Mouse (Mus musculus) MEL (cell line): ENCODE data around the gene Cacna1g.

Experiments used
- EP300 ChIP-seq, 2 experiments: IDR thresholded peaks; 2 replicates each; pipeline ENCODE4 v1.6.1; 2011; ENCODE audit warnings: improper control_type of control experiment in 2 of 2, low read length in 2 of 2, low read depth in 1 of 2, mild to moderate bottlenecking in 1 of 2
- HCFC1 ChIP-seq: IDR thresholded peaks from 2 replicates; pipeline ENCODE4 v1.6.1; 2012; ENCODE audit warnings: low read depth, mild to moderate bottlenecking, inconsistent platforms, low read length, improper control_type of control experiment, moderate library complexity
- POLR2AphosphoS2 ChIP-seq: IDR thresholded peaks from 2 replicates; pipeline ENCODE4 v1.6.1; 2011; ENCODE audit warnings: low read length, improper control_type of control experiment
- TAL1 ChIP-seq: IDR thresholded peaks from 2 replicates; pipeline ENCODE4 v1.6.1; 2012; ENCODE audit warnings: mild to moderate bottlenecking, inconsistent platforms, low read length, moderate library complexity, mixed read lengths

DNA sequence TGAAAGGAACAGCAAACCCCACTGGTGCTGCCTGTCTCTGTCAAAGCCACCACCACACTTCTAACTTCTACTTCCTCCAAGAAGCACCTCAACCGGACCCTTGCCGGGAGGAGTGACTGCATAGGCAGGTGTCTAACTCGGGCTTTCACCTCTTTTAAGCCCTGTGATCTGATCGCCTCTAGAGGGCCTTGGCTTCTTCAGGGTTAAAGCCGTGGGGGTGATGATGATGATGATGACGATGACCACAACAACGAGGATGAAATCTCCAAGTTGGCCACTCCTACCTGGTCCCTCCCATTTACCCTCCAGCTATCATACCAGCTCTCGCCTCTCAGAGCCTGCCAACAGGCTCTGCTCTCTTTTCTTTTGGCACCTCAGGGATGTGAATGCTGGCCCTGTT lies 94.3 kb downstream of the Cacna1g start:
- no peak for TF ChIP-seq HCFC1
- no peak for TF ChIP-seq POLR2AphosphoS2
- no peak for TF ChIP-seq EP300 (IDR thresholded peaks at IDR 0.05; ENCODE audit: low read depth in 1 of 2, low read length in 2 of 2)
- TF ChIP-seq TAL1 = no peak
